Mouse (Mus musculus): ENCODE results near the gene Rps9. TPM values are rescaled to one million over a fixed set of nuclear protein-coding genes. Genes with fewer than 3 reads are reported as not detected.

The Rps9 gene
- polyA plus RNA-seq, 1 experiment from 2014 or later, result 1,366 TPM

Small RNAs within 50 kb of the gene (microRNA-seq; reads per million reads assigned to microRNA genes)
- gene Mir3572, result 2.9 reads per million, percentile 1 among the genes with 10 or more reads in this experiment

Other genes with a start within 250 kb of the Rps9 start
- not detected in 2 replicates for gene Tarm1, start 201.4 kb upstream of the Rps9 start, polyA plus RNA-seq (2016; fragmentation: Nextera tagmentation; extraction: Ambion mirVana)
- gene Oscar, start 87.8 kb upstream of the Rps9 start, polyA plus RNA-seq (2016; fragmentation: Nextera tagmentation; extraction: Ambion mirVana), result not detected in 2 replicates
- 360 and 392 TPM in 2 replicates for gene Ndufa3, start 86.6 kb upstream of the Rps9 start, polyA plus RNA-seq (2016; fragmentation: Nextera tagmentation; extraction: Ambion mirVana)
- 33.3 and 36.0 TPM in 2 replicates for gene Tfpt, start 74.1 kb upstream of the Rps9 start, polyA plus RNA-seq (2016; fragmentation: Nextera tagmentation; extraction: Ambion mirVana)
- gene Prpf31, start 74.0 kb upstream of the Rps9 start, polyA plus RNA-seq (2016; fragmentation: Nextera tagmentation; extraction: Ambion mirVana), result 181 and 186 TPM in 2 replicates
- 80.3 and 94.7 TPM in 2 replicates for gene Cnot3, start 58.7 kb upstream of the Rps9 start, polyA plus RNA-seq (2016; fragmentation: Nextera tagmentation; extraction: Ambion mirVana)
- gene Leng1, start 38.2 kb upstream of the Rps9 start, polyA plus RNA-seq (2016; fragmentation: Nextera tagmentation; extraction: Ambion mirVana), result 13.2 and 15.2 TPM in 2 replicates
- gene Tmc4, start 26.4 kb upstream of the Rps9 start, polyA plus RNA-seq (2016; fragmentation: Nextera tagmentation; extraction: Ambion mirVana), result 4.2 and 5.0 TPM in 2 replicates
- gene Tsen34, start 11.1 kb upstream of the Rps9 start, polyA plus RNA-seq (2016; fragmentation: Nextera tagmentation; extraction: Ambion mirVana), result 328 and 357 TPM in 2 replicates
- gene Mboat7, start 10.5 kb upstream of the Rps9 start, polyA plus RNA-seq (2016; fragmentation: Nextera tagmentation; extraction: Ambion mirVana), result 39.0 and 46.5 TPM in 2 replicates
- gene Pirb, start 16.4 kb downstream of the Rps9 start, polyA plus RNA-seq (2016; fragmentation: Nextera tagmentation; extraction: Ambion mirVana), result 0.08 and 0.13 TPM in 2 replicates
- gene Gm15448, start 121.7 kb downstream of the Rps9 start, polyA plus RNA-seq (2016; fragmentation: Nextera tagmentation; extraction: Ambion mirVana), result not detected in 2 replicates
- gene Pira2, start 141.1 kb downstream of the Rps9 start, polyA plus RNA-seq (2016; fragmentation: Nextera tagmentation; extraction: Ambion mirVana), result not detected in 2 replicates
- not detected in 2 replicates for gene Gm14548, start 194.1 kb downstream of the Rps9 start, polyA plus RNA-seq (2016; fragmentation: Nextera tagmentation; extraction: Ambion mirVana)
- gene Lilra6, start 211.5 kb downstream of the Rps9 start, polyA plus RNA-seq (2016; fragmentation: Nextera tagmentation; extraction: Ambion mirVana), result not detected in 2 replicates

All from limb, embryonic 10.5 days (tissue).